Mouse (Mus musculus): Measurements from ENCODE around the gene Elmo3.

The Elmo3 gene

DNA sequence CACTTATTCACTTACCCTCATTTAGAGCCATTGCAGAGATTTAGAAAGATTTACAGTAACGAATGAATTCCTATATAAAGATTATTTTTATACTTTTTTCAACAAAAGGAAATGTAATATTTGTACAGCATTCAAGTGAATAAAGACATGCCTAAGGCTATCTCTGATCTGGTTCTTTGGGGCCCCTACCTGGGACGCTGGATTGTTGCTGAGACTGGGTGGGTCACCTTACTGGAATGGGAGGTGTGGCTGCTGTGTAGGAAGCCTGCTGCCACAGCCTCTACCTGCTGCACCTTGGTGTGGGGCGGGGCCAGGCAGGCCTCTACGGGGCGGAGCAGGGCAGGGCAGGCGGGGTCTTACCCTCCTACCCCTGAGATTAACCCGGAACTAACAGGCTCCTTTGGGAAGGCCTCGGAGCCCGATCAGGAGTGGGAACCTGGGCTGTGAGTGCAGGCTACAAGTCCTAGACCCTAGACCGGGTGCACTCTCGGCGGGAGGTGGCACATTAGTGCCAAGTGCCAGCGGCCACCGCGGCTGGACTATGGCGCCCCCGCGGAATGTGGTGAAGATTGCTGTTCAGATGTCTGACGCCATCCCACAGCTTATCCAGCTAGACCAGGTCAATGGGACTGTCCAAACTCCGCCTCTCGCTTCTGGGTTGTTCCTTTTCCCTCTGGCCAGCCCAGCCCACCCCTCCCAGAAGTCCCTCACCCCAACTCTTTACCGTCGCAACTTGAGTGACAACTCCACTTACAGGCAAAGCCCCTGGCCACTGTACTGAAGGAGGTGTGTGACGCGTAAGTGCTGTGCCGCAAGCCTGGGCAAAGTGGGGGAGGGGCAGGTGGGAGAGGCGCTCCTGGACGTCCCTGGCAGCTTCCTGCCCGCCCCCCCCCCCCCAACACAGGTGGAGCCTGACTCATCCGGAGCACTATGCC lies at the start of gene Elmo3:
TSS of gene Elmo3 (plus strand) at position 391 of the 935 bp plus-strand sequence.
- no peak for DNase-seq (ENCODE audit: low read depth, low spot score)

DNA sequence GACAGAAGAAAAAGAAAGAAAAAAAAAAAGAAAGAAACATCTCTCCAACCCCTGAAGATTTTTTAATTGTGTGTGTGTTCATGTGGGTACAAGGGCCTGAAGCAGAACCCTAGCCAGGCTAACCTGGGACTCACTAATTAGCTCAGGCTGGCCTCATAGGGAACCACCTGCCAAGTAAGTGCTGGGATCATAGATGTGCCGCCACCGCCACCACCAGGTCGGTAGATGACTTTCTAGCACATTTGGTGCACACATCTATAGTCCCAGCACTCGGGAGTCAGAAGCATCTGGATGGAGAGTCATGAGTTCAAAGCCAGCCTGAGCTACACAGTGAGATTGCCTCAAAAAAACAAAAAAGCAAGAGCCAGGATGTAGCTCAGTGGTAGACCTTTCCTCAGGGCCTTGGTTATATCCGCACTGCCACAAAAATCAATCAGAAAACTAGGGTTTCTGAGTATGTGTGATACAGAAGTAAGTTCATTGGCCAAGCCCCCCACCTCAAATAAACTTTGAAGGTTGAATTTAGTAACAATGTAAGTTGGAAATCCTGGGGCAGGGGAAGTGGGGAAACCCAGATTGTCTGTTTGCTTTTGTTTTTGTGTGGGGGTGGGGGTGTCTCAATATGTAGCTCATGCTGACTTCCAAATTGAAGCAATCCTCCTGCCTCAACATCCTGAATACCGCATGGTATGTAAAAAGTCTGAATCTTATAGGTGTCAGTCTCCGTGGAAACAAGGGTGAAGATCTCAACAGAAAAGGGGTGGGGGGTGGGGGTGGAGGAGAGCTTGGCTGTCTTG lies 47.9 kb upstream of the Elmo3 start:
- no peak for DNase-seq (ENCODE audit: low read depth, low spot score)

- no peak for DNase-seq (ENCODE audit: low read depth, low spot score)
These were observed 46.3 kb upstream of the Elmo3 start for GRCm38 (mm10) chr8:105258911-105259720.

- DNase-seq (ENCODE audit: low read depth, low spot score), result no peak
These were observed 45.6 kb upstream of the Elmo3 start for GRCm38 (mm10) chr8:105259721-105260320.

DNA sequence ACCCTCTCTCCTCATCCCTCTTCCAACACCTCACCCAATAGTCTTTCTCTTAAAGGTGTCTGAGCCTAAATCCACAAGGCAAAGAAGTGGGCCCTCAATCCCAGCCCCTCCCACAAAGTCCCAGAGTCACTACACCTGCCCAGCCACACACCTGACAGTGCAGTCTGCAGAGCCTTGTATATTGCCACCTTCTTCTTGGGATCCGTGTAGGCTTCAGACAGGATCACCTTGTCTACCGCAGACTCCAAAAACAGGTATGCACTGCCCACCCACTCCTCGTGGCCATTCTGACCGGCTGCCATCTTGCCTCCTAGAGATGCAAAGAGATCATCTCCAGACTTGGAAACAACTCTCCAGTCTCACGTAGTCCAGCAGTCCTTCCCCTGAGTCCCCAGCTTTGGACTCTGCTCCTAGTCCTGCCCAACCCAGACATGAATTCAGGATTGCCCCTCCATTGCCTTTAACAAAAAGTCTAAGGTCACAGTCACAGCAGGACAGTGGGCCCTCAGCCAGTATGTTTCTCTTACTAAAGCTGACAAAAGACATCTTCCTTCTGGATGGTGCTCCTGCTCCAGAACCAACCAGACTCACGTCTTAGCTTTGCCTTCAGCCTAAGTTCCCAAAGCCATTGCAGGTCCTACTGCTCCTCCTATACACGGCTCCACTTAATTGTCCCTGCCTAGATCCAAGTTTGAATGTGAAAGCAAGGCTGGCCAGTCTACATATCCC lies 44.9 kb upstream of the Elmo3 start:
- DNase-seq (ENCODE audit: low read depth, low spot score), result no peak

DNA sequence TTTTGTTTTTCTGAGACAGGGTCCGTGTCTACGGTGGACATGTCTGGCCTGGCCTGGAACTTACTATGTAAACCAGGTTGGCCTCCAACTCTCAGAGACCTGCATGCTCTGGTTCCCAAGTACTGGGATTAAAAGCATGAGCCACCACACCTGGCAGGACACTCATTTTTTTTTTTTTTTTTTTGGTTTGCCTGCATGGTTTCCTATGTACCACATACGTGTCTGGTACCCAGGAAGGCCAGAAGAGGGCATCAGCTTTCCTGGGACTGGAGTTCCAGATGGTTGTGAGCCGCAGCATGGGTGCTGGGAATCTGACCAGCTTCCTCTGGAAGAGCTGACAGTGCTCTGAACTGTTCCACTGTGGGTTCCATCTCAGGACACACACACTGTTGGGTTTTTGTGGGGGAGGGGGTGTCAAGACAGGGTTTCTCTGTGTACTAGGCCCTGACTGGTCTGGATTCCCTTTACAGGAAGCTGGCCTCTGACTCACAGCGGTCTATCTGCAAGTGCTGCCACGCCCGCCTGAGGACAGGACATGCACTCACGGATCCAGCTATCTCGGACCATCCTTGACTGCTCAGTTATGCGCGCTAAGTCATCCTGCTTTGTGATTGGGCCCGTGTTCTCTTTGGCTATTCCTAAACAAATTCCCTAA lies 43.9 kb upstream of the Elmo3 start:
- DNase-seq (ENCODE audit: low read depth, low spot score), result no peak

- no peak for DNase-seq (ENCODE audit: low read depth, low spot score)
These were observed 42.0 kb upstream of the Elmo3 start for GRCm38 (mm10) chr8:105263244-105263912.

GRCm38 (mm10) chr8:105264024-105264982 lies 41.1 kb upstream of the Elmo3 start, which contains the start of the genes Tradd and Fbxl8:
Gene Tradd, minus strand, starts transcription at chr8:105264609.
Gene Fbxl8, plus strand, starts transcription at chr8:105264648.
- no peak for DNase-seq (ENCODE audit: low read depth, low spot score)

DNA sequence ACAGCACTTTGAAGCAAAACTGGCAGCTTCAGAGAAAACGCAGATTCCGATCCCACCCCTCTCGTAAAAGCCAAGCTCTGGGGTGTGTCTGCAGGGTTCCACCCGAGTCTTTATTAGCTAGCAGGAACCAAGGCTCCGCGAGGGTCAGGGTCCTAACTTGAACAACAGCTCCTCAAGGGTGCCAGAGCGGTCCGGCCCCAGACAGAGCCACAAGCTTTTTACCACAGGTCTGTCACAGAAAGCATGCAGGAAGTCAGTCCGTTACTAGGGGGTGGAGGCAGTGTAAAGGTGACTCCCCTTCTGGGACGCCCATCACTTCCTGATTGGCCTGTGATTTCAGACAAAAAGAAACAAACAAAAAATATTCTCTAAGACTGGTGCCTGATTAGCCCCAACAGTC lies 40.3 kb upstream of the Elmo3 start:
- DNase-seq (ENCODE audit: low read depth, low spot score), result no peak

- DNase-seq (ENCODE audit: low read depth, low spot score), result no peak
These were observed 38.6 kb upstream of the Elmo3 start for GRCm38 (mm10) chr8:105266775-105267174.

DNA sequence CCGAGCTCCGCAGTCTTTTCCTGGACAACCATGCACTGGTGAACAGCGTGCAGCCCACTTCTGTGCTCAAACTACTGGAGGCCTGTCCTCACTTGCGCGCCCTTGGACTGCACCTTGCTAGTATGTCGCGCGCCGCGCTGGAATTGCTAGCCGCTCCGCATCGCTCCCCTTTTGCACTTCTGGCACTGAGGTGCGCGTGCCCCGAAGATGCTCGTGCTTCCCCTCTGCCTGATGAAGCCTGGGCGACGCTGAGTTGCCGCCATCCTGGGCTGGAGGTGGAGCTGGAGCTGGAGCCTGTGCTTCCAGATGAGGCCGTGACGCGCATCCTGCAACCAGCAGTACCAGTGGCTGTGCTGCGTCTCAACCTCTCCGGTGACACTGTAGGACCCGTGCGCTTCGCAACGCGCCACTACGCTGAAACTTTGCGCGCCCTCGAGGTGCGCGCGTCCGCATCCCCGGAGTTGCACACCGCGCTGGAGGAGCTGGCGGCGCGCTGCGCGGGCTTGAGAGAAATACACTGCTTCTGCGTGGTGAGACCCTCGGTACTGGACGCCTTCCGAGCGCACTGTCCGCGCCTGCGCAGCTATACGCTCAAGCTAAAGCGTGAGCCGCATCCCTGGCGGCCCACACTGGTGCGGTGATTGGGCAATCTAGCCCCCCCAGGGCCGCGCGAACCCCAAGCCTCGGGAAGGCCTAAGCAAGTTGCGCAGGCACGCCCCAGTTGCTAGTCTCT lies 36.9 kb upstream of the Elmo3 start:
- DNase-seq (ENCODE audit: low read depth, low spot score), result peak; percentile 86

GRCm38 (mm10) chr8:105269075-105269458 lies 36.3 kb upstream of the Elmo3 start:
- no peak for DNase-seq (ENCODE audit: low read depth, low spot score)

DNA sequence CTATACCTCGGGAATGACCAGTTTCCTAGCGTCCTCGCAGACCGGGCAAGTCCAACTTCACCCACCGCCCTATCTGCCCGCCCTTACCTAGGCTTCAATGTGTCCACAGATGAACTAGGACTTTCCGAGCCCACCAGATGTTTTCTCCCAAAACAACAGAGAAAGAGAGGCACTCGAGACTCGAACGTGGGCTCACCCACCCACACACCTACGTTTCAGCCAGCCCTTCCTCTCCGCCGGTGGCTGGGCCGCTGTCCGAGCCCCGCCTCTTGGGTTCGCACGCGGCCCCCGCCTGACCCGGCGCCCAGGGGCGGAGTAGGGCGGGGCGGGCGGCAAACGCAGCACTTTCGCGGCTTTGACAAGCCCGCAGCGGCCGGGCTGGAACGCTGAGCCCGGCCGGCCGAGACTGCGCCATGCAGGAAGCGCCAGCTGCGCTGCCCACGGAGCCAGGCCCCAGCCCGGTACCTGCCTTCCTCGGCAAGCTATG lies 35.9 kb upstream of the Elmo3 start, which contains the start of gene Hsf4:
TSS of gene Hsf4 (plus strand) at position 341 of the 487 bp plus-strand sequence.
- DNase-seq (ENCODE audit: low read depth, low spot score), result no peak

GRCm38 (mm10) chr8:105270101-105270915 lies 35.1 kb upstream of the Elmo3 start:
- DNase-seq (ENCODE audit: low read depth, low spot score), result no peak

DNA sequence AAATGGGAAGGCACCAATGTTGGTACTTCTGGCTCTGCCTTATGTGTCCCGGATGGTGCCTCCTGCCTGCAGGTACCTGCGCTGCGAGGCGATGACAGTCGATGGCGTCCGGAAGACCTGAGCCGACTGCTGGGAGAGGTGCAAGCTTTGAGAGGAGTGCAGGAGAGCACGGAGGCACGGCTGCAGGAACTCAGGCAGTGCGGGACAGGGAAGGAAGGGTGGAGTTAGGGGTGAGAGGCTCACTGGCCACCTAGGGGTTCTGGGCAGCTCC lies 34.5 kb upstream of the Elmo3 start:
- no peak for DNase-seq (ENCODE audit: low read depth, low spot score)

DNA sequence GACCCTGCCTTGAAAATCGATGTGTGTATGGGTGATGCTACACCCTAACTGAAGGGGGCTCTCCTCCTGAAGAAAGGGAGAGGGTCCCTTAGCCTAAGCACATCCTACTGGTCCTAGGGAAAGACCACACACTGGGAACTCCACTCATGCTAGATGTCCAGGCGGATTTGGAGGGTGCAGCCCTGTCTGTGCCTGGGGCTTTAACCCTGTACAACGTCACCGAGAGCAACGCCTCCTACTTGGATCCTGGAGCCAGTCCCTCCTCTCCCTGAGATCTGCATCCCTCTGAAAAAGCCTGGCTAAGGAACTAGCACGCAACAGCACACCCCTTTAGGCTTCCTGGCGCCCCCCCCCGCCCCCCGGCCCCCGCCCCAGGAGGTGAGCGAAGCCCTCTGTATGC lies 30.0 kb upstream of the Elmo3 start:
- no peak for DNase-seq (ENCODE audit: low read depth, low spot score)

DNA sequence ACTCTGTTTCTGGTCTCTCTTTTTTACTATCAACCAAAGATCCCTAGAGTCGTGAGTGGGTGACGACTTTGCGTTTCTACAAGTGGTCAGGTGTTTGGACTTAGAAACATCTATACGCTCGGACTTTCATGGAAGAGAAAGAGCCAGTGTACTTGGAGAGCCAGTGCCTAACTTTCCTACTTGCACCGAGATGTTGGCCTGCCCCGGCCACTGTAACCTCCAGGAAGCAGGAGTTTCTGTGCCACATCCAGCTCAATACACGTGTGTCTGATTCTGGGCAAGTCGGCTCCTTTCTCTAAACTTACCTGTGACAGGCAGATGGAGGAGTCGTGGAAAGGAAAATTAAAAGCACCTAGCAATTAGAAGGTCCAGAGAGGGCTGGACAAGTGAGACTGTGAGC lies 29.6 kb upstream of the Elmo3 start, which contains the start of gene Nol3:
TSS of gene Nol3 (plus strand) at position 301 of the 400 bp plus-strand sequence.
- DNase-seq (ENCODE audit: low read depth, low spot score), result no peak
